Mouse (Mus musculus): Measurements from ENCODE around the gene Tmem104. TPM values are rescaled to one million over a fixed set of nuclear protein-coding genes. Genes with fewer than 3 reads are reported as not detected.

Gene Tmem104
- polyA plus RNA-seq, 1 experiment: 21.6 TPM

DNA sequence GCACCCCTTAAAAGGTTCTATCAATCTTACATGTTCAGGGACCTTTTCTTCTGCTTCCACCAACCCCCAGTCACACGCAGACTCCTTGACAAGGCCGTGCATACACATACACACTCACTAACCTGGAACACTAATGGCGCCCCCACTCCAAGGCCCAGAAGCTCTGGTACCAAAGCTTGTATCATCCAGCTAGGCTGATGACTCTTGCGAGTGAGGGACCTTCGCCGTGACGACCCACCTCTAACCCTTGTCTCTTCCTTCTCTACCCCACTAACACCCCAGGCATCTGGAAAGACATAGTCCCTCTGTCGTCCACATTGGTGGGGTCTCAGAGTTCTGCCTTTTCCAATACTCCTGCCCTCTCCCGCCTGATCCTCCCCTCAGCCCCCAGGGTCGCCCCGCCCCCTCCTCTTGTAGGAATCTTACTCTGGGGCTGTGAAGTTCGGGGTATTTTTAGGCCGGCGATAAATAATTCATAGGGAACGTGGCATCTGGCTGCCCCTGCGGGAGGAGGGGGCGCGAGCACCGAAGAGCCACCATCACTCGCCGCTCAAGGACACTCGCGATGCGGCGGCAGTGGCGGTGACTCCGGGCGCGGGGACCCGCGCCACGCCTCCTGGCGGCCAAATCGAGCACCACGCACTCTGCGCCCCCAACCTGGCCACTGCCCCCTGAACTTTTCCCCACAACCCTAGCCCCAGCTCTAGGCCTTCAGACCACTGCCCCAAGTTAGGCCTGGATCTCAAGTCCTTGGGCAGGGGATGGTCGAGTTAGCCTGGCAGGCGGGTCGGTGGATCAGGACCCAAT, 77.8 kb downstream of the Tmem104 start:
- Histone ChIP-seq H3K4me3 (replicated peaks; ENCODE audit: extremely low read depth, low read depth, low read length) (no peak overlapping the region), H3K4me1 (ENCODE audit: control insufficient read depth, insufficient read depth, low read length) (no peaks in the 10 kb centered on the region)
- TF ChIP-seq CTCF (IDR thresholded peaks at IDR 0.05; ENCODE audit: insufficient read depth, low read length): peak; percentile 32; the same call in 1 of the 2 replicates
- TF ChIP-seq POLR2A (IDR thresholded peaks at IDR 0.05; ENCODE audit: borderline replicate concordance, extremely low read depth, low read depth, low read length): no peak
- WGBS: 8% methylated on average over 39 of the region's 39 CpGs
- no peak for DNase-seq

DNA sequence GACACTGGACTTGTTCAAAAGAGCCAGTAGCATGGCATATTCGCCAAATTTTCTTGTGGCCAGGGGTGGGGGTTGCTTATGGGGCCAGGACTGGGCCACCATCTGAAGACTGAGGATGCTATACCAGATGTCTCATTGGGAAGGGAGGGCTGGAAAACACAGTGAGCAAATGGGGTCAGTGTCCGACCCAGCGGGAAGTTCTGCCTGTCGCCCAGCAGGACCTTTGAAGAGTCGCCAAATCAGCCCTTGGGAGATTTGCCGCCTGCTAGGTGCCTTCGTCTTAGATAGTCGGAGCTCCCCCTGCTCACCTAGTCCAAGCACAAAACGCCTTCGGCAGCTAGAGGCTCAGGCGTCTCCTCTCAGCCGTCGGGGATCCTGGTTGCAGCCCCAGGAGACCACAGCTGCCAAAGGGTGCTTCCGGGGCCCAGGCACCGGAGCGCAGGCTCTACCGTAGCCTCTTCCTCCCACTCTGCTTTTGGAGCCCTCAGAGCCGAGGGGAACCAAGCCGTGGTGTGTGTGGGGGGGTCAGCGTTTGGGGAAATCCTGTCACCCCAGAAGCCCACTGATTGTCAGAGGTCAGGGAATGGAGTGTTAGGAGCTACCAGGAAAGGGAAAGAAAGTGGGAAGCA, 78.6 kb downstream of the Tmem104 start:
- no peak overlapping the region for H3K4me3 ChIP-seq (replicated peaks; ENCODE audit: extremely low read depth, low read depth, low read length)
- DNase-seq: no peak
- no peaks in the 10 kb centered on the region for H3K4me1 ChIP-seq (ENCODE audit: control insufficient read depth, insufficient read depth, low read length)
- 8% methylated on average over 20 of the region's 20 CpGs for WGBS
- TF ChIP-seq CTCF (IDR thresholded peaks at IDR 0.05; ENCODE audit: insufficient read depth, low read length): no peak
- no peak for TF ChIP-seq POLR2A (IDR thresholded peaks at IDR 0.05; ENCODE audit: borderline replicate concordance, extremely low read depth, low read depth, low read length)

DNA sequence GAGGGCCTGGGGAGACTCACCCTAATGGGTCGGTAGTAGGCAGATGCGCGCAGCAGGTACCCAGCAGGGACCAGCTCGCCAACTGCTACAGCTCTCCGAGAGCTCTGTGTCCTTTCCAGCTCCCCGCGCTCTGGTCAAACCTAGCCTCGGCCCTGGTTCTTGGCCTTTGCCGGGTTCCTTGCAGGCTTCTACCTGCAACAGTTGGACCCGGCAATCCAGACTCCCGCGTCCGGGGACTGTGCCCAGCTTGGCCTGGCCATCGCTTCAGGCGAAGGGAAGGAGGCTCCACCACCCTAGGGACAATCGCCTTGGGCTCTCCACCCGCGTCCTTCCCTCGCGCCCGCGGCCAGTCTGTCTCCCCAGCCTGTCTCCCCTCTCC, 79.1 kb downstream of the Tmem104 start:
- no peak for DNase-seq
- 5% methylated on average over 21 of the region's 22 CpGs for WGBS
- no peaks in the 10 kb centered on the region for H3K4me1 ChIP-seq (ENCODE audit: control insufficient read depth, insufficient read depth, low read length)
- H3K4me3 ChIP-seq (replicated peaks; ENCODE audit: extremely low read depth, low read depth, low read length): no peak overlapping the region
- TF ChIP-seq POLR2A (IDR thresholded peaks at IDR 0.05; ENCODE audit: borderline replicate concordance, extremely low read depth, low read depth, low read length): no peak
- TF ChIP-seq CTCF (IDR thresholded peaks at IDR 0.05; ENCODE audit: insufficient read depth, low read length): no peak

DNA sequence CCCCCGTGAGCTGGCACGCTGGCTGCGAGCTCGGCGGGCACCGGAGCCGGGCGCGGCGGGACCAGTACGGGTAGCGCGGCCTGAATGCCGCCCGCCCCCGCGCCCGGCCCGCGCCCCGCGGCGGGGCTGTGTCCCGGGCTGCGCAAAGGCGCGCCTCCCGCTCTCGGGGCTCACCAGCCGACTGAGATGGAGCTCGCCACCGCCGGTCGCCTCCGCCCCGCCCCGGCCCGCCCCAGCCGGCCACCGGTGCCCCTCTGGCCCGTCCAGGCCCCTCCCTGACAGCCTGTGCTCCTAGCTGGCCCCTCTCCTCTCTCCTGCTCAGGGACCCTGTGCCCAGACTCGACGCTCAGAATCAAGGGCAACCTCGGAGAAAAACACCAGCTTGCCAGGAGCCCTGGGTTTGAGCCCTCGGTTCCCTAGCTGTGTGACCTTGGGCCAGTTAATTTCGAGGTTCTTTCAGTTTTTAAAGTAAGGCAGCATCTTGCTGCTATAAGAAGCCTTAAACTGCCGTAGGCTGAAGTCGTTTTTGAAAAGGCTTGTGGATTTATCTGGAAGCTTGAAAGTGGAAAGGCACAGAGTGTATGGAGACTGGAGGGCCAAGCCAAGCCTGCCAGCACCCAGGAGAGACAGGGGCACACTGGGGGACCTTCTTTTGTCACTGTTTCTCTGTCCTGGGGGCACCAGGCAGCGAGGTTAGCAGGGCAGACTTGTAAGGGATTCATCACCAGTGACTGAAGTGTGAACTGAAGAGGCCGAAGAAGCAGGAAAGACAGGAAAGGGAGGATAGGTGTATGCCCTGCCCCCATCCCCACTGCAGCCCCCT, 80.0 kb downstream of the Tmem104 start, which contains the start of gene Grin2c:
TSS of gene Grin2c (minus strand) at position 183 of the 823 bp plus-strand sequence.
- 10% methylated on average over 47 of the region's 50 CpGs for WGBS
- Histone ChIP-seq H3K4me1 (ENCODE audit: control insufficient read depth, insufficient read depth, low read length) (no peaks in the 10 kb centered on the region), H3K4me3 (replicated peaks; ENCODE audit: extremely low read depth, low read depth, low read length) (no peak within 1 kb of the TSS)
- no peak for DNase-seq
- TF ChIP-seq CTCF (IDR thresholded peaks at IDR 0.05; ENCODE audit: insufficient read depth, low read length) (no peak), POLR2A (IDR thresholded peaks at IDR 0.05; ENCODE audit: borderline replicate concordance, extremely low read depth, low read depth, low read length) (no peak)

DNA sequence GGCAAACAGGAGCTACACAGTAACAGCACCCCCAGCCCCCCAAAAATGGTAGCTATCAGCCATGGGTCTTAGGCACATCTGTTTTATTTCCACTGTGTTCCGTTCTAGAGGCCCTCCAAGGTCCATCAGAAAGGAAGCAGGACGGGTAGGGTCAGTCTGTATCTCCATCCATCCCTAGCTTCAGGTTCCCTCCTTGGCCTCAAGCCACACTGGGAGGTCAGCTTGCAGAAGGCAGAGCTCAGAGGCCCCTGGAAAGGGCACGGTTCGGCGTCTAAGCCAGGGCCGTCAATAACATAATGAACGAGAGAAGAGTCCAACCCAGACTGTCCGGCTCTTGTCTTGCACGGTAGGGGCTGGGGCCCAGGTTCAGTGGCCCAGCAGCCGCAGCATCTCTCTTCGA, 80.7 kb downstream of the Tmem104 start:
- Histone ChIP-seq H3K4me1 (ENCODE audit: control insufficient read depth, insufficient read depth, low read length) (no peaks in the 10 kb centered on the region), H3K4me3 (replicated peaks; ENCODE audit: extremely low read depth, low read depth, low read length) (no peak overlapping the region)
- no peak for TF ChIP-seq POLR2A (IDR thresholded peaks at IDR 0.05; ENCODE audit: borderline replicate concordance, extremely low read depth, low read depth, low read length)
- TF ChIP-seq CTCF (IDR thresholded peaks at IDR 0.05; ENCODE audit: insufficient read depth, low read length): no peak
- DNase-seq: no peak
- WGBS: 86% methylated on average over 11 of the region's 11 CpGs

DNA sequence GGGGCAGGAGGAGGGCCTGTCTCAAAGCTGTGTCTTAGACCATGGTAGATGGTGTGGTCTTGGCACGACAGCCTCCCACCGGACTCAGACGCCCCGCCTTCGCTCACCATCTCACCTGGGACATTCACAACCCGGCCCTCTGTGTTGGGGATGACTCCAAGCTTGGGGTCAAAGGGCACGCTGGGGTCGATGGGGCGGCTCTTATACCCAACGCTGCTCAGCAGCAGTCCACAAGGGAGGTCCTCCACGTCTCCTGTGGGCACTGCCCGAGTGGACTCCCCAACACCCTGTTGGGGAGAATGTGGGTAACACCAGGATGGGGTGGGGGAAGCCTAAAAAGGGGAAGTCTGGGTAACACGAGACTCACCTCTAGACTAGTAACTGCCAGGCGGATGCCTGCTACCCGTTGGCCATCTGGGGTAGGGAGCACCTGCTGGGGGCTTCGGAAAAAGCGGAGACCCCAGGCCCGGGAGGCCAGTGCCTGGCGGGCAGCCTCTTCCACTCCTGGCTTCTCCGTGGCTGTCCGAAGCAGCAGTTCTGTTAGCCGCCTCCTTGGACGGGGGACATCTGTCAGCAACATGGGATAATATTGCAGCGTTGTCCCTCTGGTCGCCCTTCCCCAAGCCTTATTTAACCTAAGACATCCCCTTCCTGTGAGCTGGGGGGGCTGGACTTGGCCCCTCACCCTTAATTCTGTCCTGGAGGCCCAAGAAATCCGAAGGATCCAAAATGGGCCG, 82.2 kb downstream of the Tmem104 start:
- DNase-seq: no peak
- Histone ChIP-seq H3K4me1 (ENCODE audit: control insufficient read depth, insufficient read depth, low read length) (no peaks in the 10 kb centered on the region), H3K4me3 (replicated peaks; ENCODE audit: extremely low read depth, low read depth, low read length) (no peak overlapping the region)
- 89% methylated on average over 27 of the region's 27 CpGs for WGBS
- TF ChIP-seq POLR2A (IDR thresholded peaks at IDR 0.05; ENCODE audit: borderline replicate concordance, extremely low read depth, low read depth, low read length): no peak
- TF ChIP-seq CTCF (IDR thresholded peaks at IDR 0.05; ENCODE audit: insufficient read depth, low read length): no peak

DNA sequence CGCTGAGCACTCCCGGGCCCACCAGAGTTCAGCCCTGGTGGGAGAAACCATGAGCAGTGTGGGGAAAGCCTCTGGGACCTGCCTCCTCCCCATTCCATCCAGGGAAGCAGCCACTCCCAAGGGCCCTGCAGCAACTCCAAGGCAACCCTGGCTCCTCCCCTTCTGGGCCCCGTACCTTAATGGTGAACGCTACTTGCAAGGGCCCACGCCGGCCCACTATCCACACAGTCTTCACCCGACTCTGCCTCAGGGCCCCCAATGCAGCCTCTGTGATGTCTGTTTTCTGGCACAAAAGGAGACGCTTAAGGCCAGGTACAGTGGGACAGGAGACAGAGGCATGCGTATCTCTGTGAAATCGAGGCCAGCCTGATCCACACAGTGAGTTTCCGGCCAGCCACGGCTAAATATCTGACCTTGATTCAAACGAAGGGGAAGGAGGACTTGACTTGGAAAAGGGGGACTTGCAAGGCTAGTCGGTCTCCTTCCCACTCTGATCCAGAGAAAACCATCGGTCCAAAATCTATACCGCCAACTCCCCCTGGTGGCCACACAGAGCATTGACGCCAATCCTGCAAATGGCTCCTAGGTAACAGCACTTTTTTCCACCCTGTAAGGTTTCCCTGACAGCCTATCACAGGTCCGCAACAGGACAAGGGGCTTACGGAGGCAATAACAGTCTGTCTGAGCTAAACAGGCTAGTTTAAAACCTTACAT, 83.0 kb downstream of the Tmem104 start:
- peak; percentile 79 for DNase-seq
- WGBS: 30% methylated on average over 19 of the region's 19 CpGs

DNA sequence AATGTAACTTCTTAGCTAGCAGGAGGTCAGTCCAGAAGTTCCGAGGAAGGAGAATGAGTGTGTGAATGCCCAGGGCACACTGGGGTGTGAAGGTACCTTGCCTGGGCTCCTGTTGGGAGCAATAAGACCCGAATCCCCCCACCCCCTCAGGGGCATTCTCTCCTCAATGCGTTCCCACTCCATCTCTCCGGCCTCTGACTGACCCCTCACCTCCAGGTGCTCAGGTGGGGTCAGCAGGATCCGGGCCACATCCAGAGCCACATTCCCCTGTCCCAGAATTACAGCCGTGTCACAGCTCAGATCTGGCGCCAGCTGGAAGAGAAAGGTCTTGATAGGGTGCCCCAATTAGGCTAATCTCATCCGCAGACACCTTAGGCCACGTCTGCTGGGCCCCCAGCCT, 83.8 kb downstream of the Tmem104 start:
- TF ChIP-seq POLR2A (IDR thresholded peaks at IDR 0.05; ENCODE audit: borderline replicate concordance, extremely low read depth, low read depth, low read length): no peak
- no peak for TF ChIP-seq CTCF (IDR thresholded peaks at IDR 0.05; ENCODE audit: insufficient read depth, low read length)
- DNase-seq: no peak
- 71% methylated on average over 9 of the region's 9 CpGs for WGBS
- H3K4me1 ChIP-seq (ENCODE audit: control insufficient read depth, insufficient read depth, low read length): no peaks in the 10 kb centered on the region
- H3K4me3 ChIP-seq (replicated peaks; ENCODE audit: extremely low read depth, low read depth, low read length): no peak overlapping the region

More for the DNA sequence above, 83.0 kb downstream of the Tmem104 start:
- no peaks in the 10 kb centered on the region for H3K4me1 ChIP-seq (ENCODE audit: control insufficient read depth, insufficient read depth, low read length)
- H3K4me3 ChIP-seq (replicated peaks; ENCODE audit: extremely low read depth, low read depth, low read length): no peak overlapping the region
- TF ChIP-seq CTCF (IDR thresholded peaks at IDR 0.05; ENCODE audit: insufficient read depth, low read length) (peak; percentile 96), POLR2A (IDR thresholded peaks at IDR 0.05; ENCODE audit: borderline replicate concordance, extremely low read depth, low read depth, low read length) (no peak)
